Mouse (Mus musculus) myocyte (in vitro differentiated cells): Measurements from ENCODE around the gene Cops7b. TPM values are rescaled to one million over a fixed set of nuclear protein-coding genes. Genes with fewer than 3 reads are reported as not detected.

Source experiments
- H3K27me3 ChIP-seq: one replicate; pipeline ENCODE4 v1.6.1; 2011; ENCODE audit not compliant: control insufficient read depth, insufficient read depth, insufficient read length
- H3K36me3 ChIP-seq: one replicate; pipeline ENCODE4 v1.6.1; 2011; ENCODE audit not compliant: control insufficient read depth, insufficient read depth
- H3K4me2 ChIP-seq: one replicate; pipeline ENCODE4 v1.6.1; 2011; ENCODE audit warnings: low read depth, control low read depth
- H3K4me3 ChIP-seq: one replicate; pipeline ENCODE4 v1.5.1; 2011; ENCODE audit warnings: mild to moderate bottlenecking, control low read depth, moderate library complexity
- H3K79me2 ChIP-seq: one replicate; pipeline ENCODE4 v1.6.1; 2011; ENCODE audit not compliant: control insufficient read depth, insufficient read depth
- H3ac ChIP-seq: one replicate; pipeline ENCODE4 v1.6.1; 2011; ENCODE audit not compliant: control insufficient read depth, insufficient read length
- CEBPB ChIP-seq: IDR thresholded peaks from 2 replicates; pipeline ENCODE4 v1.6.1; 2011; ENCODE audit warnings: mild to moderate bottlenecking, moderate library complexity; ENCODE audit not compliant: poor library complexity, insufficient read depth, severe bottlenecking
- E2F4 ChIP-seq: IDR thresholded peaks from one replicate; pipeline ENCODE4 v1.6.1; 2011; ENCODE audit warnings: mild to moderate bottlenecking, control low read depth, moderate library complexity; ENCODE audit not compliant: insufficient read depth
- MAX ChIP-seq: IDR thresholded peaks from one replicate; pipeline ENCODE4 v1.6.1; 2011; ENCODE audit warnings: low read depth, mild to moderate bottlenecking, control low read depth
- MYOD1 ChIP-seq, 3 experiments: IDR thresholded peaks; one replicate each; pipeline ENCODE4 v1.6.1; 2011; ENCODE audit warnings: control low read depth in 2 of 3, low read depth in 2 of 3, mild to moderate bottlenecking in 2 of 3, moderate library complexity in 1 of 3; ENCODE audit not compliant: insufficient read length in 2 of 3, control insufficient read depth in 1 of 3
- MYOG ChIP-seq, 3 experiments: IDR thresholded peaks; one replicate each; pipeline ENCODE4 v1.6.1; 2011; ENCODE audit warnings: control low read depth in 2 of 3, low read depth in 2 of 3, mild to moderate bottlenecking in 2 of 3; ENCODE audit not compliant: insufficient read length in 2 of 3, control insufficient read depth in 1 of 3, insufficient read depth in 1 of 3
- POLR2A ChIP-seq: IDR thresholded peaks from one replicate; pipeline ENCODE4 v1.6.1; 2011; ENCODE audit warnings: low read depth, mild to moderate bottlenecking, control low read depth, moderate library complexity; ENCODE audit not compliant: insufficient read length
- POLR2AphosphoS2 ChIP-seq: IDR thresholded peaks from one replicate; pipeline ENCODE4 v1.6.1; 2011; ENCODE audit warnings: low read depth, control low read depth; ENCODE audit not compliant: insufficient read length
- REST ChIP-seq: IDR thresholded peaks from one replicate; pipeline ENCODE4 v1.6.1; 2011; ENCODE audit warnings: mild to moderate bottlenecking, control low read depth, moderate library complexity; ENCODE audit not compliant: insufficient read depth, insufficient read length
- SRF ChIP-seq: IDR thresholded peaks from one replicate; pipeline ENCODE4 v1.6.1; 2011; ENCODE audit warnings: low read depth; ENCODE audit not compliant: control insufficient read depth, insufficient read length
- TCF12 ChIP-seq: IDR thresholded peaks from one replicate; pipeline ENCODE4 v1.6.1; 2011; ENCODE audit warnings: mild to moderate bottlenecking, control low read depth; ENCODE audit not compliant: poor library complexity, insufficient read depth, severe bottlenecking
- TCF3 ChIP-seq: IDR thresholded peaks from one replicate; pipeline ENCODE4 v1.6.1; 2011; ENCODE audit warnings: low read depth, control low read depth; ENCODE audit not compliant: insufficient read length
- USF1 ChIP-seq: IDR thresholded peaks from one replicate; pipeline ENCODE4 v1.6.1; 2011; ENCODE audit warnings: low read depth, mild to moderate bottlenecking, control low read depth, moderate library complexity
- polyA plus RNA-seq: library from polyadenylated mRNA; unstranded; fragments of >200 nt; fragmentation: generic; extraction: Trizol; gene quantifications from one replicate; pipeline ENCODE4 v1.2.1, GENCODE M21; 2012; ENCODE audit warnings: missing spikeins

The Cops7b gene
- polyA plus RNA-seq, 1 experiment, result 20.4 TPM

DNA sequence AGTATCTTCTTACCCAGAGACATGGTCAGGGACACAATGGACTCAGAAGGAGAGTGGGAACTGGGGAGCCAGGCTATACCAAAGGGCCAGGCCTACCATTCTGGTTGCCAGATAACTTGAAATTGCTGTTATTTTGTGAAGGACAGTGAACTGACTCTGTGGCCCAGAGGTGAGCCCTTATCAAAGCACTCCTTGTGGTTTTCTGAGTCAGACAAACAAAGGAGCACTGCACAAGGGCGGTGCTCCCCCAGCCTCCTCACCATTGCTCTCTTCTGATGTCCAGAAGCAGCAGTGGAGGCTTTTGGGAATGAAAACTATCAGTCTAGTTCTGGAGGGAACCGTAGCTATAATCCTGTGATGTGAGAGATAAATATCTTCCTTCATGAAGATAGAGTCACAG, 40.1 kb upstream of the Cops7b start:
- Histone ChIP-seq H3K79me2 (no peaks in the 10 kb centered on the region), H3K36me3 (peaks cover 14% of the 10 kb centered on the region), H3ac (no peak overlapping the region)

DNA sequence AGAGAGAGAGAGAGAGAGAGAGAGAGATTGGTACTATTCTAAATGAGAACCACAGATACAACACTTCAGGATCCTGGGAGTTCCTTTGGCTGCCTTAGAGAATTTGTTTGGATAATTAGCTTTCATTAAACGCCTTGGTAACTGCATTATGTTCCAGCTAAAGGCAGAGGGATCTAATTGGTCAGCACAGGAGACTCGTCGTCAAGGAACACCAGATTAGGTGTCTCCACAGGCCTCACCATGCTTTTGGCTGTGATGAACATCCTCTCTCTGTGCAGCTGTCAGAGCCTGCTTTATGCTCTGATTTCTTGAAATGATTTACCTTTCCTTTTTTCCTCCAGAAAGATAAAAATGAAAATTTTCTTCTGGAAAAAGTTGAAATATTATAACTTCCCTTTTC, 35.9 kb upstream of the Cops7b start:
- Histone ChIP-seq H3K4me3 (no peak overlapping the region), H3K79me2 (no peaks in the 10 kb centered on the region), H3K4me2 (no peak overlapping the region), H3K27me3 (no peaks in the 10 kb centered on the region), H3ac (no peak overlapping the region), H3K36me3 (peaks cover 14% of the 10 kb centered on the region)
- no peak for TF ChIP-seq USF1
- no peak for TF ChIP-seq POLR2AphosphoS2
- TF ChIP-seq POLR2A, result no peak
- TF ChIP-seq TCF12, result no peak
- no peak for TF ChIP-seq MYOG (IDR thresholded peaks at IDR 0.05; ENCODE audit: control insufficient read depth in 1 of 3, insufficient read depth in 1 of 3, insufficient read length in 2 of 3, low read depth in 2 of 3)
- no peak for TF ChIP-seq MYOD1 (IDR thresholded peaks at IDR 0.05; ENCODE audit: control insufficient read depth in 1 of 3, insufficient read length in 2 of 3, low read depth in 2 of 3)
- TF ChIP-seq TCF3, result no peak
- no peak for TF ChIP-seq SRF
- TF ChIP-seq REST, result no peak
- no peak for TF ChIP-seq E2F4
- no peak for TF ChIP-seq CEBPB
- no peak for TF ChIP-seq MAX

More for the DNA sequence above, 40.1 kb upstream of the Cops7b start:
- no peak overlapping the region for H3K4me2 ChIP-seq
- H3K4me3 ChIP-seq, result no peak overlapping the region
- no peak for TF ChIP-seq TCF3
- no peak for TF ChIP-seq MYOD1 (IDR thresholded peaks at IDR 0.05; ENCODE audit: control insufficient read depth in 1 of 3, insufficient read length in 2 of 3, low read depth in 2 of 3)
- TF ChIP-seq USF1, result no peak
- no peaks in the 10 kb centered on the region for H3K27me3 ChIP-seq

- Histone ChIP-seq H3K36me3 (no peaks in the 10 kb centered on the region), H3K4me3 (no peak overlapping the region), H3ac (no peak overlapping the region), H3K27me3 (no peaks in the 10 kb centered on the region), H3K79me2 (no peaks in the 10 kb centered on the region), H3K4me2 (no peak overlapping the region)
- no peak for TF ChIP-seq E2F4
- no peak for TF ChIP-seq CEBPB
- no peak for TF ChIP-seq POLR2A
- TF ChIP-seq SRF, result no peak
- no peak for TF ChIP-seq POLR2AphosphoS2
- no peak for TF ChIP-seq TCF3
- no peak for TF ChIP-seq REST
- TF ChIP-seq MYOD1 (IDR thresholded peaks at IDR 0.05; ENCODE audit: control insufficient read depth in 1 of 3, insufficient read length in 2 of 3, low read depth in 2 of 3), result no peak
- no peak for TF ChIP-seq MYOG (IDR thresholded peaks at IDR 0.05; ENCODE audit: control insufficient read depth in 1 of 3, insufficient read depth in 1 of 3, insufficient read length in 2 of 3, low read depth in 2 of 3)
- TF ChIP-seq USF1, result no peak
- TF ChIP-seq MAX, result no peak
These were observed 31.4 kb upstream of the Cops7b start for GRCm38 (mm10) chr1:86551299-86551698.

- Histone ChIP-seq H3K4me2 (no peak overlapping the region), H3K27me3 (no peaks in the 10 kb centered on the region), H3K36me3 (no peaks in the 10 kb centered on the region), H3K79me2 (no peaks in the 10 kb centered on the region), H3K4me3 (no peak overlapping the region), H3ac (no peak overlapping the region)
- TF ChIP-seq CEBPB (no peak), POLR2AphosphoS2 (no peak), MYOG (IDR thresholded peaks at IDR 0.05; ENCODE audit: control insufficient read depth in 1 of 3, insufficient read depth in 1 of 3, insufficient read length in 2 of 3, low read depth in 2 of 3) (no peak), USF1 (no peak), POLR2A (no peak), E2F4 (no peak), SRF (no peak), TCF12 (no peak), REST (no peak), MYOD1 (IDR thresholded peaks at IDR 0.05; ENCODE audit: control insufficient read depth in 1 of 3, insufficient read length in 2 of 3, low read depth in 2 of 3) (no peak), MAX (no peak), TCF3 (no peak)
These were observed 30.8 kb upstream of the Cops7b start for GRCm38 (mm10) chr1:86551877-86552276.

DNA sequence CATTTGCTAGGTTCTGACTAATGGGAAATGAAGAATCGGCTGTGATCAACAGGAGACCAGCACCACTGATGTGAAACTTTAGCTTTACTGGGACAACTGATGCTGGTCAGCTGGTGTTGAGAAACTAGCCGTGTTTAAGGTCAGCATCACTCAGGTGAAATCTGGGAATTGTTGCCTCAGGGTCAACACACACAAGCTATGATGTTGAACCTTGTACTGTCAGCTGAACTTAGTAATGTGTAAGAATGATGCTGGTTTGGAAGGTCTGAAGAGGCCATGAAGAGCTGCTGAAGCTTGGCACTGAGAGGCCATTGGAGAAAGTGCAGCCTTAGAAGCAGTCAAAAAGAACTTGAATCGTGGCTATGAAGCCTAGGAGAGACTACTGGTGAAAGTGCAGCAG, 27.0 kb upstream of the Cops7b start:
- Histone ChIP-seq H3K79me2 (no peaks in the 10 kb centered on the region), H3K36me3 (no peaks in the 10 kb centered on the region), H3K4me2 (no peak overlapping the region), H3K4me3 (no peak overlapping the region), H3ac (no peak overlapping the region), H3K27me3 (no peaks in the 10 kb centered on the region)
- no peak for TF ChIP-seq MAX
- no peak for TF ChIP-seq POLR2AphosphoS2
- TF ChIP-seq TCF3, result no peak
- no peak for TF ChIP-seq REST
- TF ChIP-seq USF1, result no peak
- no peak for TF ChIP-seq POLR2A
- no peak for TF ChIP-seq SRF
- TF ChIP-seq TCF12, result no peak
- no peak for TF ChIP-seq CEBPB
- TF ChIP-seq E2F4, result no peak
- no peak for TF ChIP-seq MYOG (IDR thresholded peaks at IDR 0.05; ENCODE audit: control insufficient read depth in 1 of 3, insufficient read depth in 1 of 3, insufficient read length in 2 of 3, low read depth in 2 of 3)
- no peak for TF ChIP-seq MYOD1 (IDR thresholded peaks at IDR 0.05; ENCODE audit: control insufficient read depth in 1 of 3, insufficient read length in 2 of 3, low read depth in 2 of 3)
